Mouse (Mus musculus) bone marrow, adult 2 months (tissue): ENCODE data around the gene Rabl2. TPM values are rescaled to one million over a fixed set of nuclear protein-coding genes. Genes with fewer than 3 reads are reported as not detected.

Experiments
- H3K27ac ChIP-seq: fragments of 200-500 bp; 2 replicates; pipeline ENCODE4 v1.5.1; 2012; ENCODE audit warnings: low read depth, mild to moderate bottlenecking, control low read depth, inconsistent platforms, low read length; ENCODE audit not compliant: control insufficient read depth, poor library complexity, insufficient read depth
- H3K4me1 ChIP-seq: fragments of 200-500 bp; 2 replicates; pipeline ENCODE4 v1.6.1; 2011; ENCODE audit warnings: low read length; ENCODE audit not compliant: control insufficient read depth, insufficient read depth
- H3K4me3 ChIP-seq: fragments of 200-500 bp; replicated peaks from 2 replicates; pipeline ENCODE3; 2011; ENCODE audit warnings: mild to moderate bottlenecking, low read depth, low read length, control low read depth; ENCODE audit not compliant: control insufficient read depth
- CTCF ChIP-seq: fragments of 200-500 bp; IDR thresholded peaks from 2 replicates; pipeline ENCODE4 v1.5.1; 2011; ENCODE audit warnings: low read length, control low read depth; ENCODE audit not compliant: control insufficient read depth, insufficient read depth
- POLR2A ChIP-seq: fragments of 200-500 bp; IDR thresholded peaks from 2 replicates; pipeline ENCODE4 v1.6.1; 2011; ENCODE audit warnings: low read depth, mild to moderate bottlenecking, control low read depth, low read length, borderline replicate concordance; ENCODE audit not compliant: control insufficient read depth
- WGBS: fragments of 180-500 bp; shearing (Covaris S2); methylation state at CpG from one replicate; pipeline ENCODE4 v1.1.7; 2018; 5-methylcytosine and 5-hydroxymethylcytosine counted together
- polyA plus RNA-seq: library from polyadenylated mRNA; stranded (reverse); fragments of >200 nt; gene quantifications from 2 replicates; pipeline ENCODE4 v1.2.4, GENCODE M21; 2011; ENCODE audit warnings: low replicate concordance; ENCODE audit not compliant: missing spikeins, insufficient read depth, insufficient read length

Gene Rabl2
- polyA plus RNA-seq, 1 experiment, result 2.3 TPM

DNA sequence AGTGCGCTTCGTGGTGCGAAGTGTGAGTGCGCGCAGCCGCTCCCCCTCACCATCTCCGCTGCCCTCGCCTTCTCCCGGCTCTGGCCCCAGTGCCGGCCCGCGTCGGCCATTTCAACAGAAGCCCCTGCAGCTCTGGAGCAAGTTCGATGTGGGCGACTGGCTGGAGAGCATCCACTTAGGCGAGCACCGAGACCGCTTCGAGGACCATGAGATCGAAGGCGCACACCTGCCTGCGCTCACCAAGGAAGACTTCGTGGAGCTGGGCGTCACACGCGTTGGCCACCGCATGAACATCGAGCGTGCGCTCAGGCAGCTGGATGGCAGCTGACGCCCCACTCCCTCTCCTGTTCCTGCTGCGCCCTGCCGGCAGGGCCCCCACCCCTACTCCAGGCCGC, 33.7 kb downstream of the Rabl2 start:
- Histone ChIP-seq H3K4me1 (no peaks in the 10 kb centered on the region), H3K27ac (no peak overlapping the region), H3K4me3 (no peak overlapping the region)
- TF ChIP-seq POLR2A (no peak), CTCF (no peak)
- WGBS, result 95% methylated on average over 34 of the region's 34 CpGs

- TF ChIP-seq POLR2A, result no peak
- TF ChIP-seq CTCF, result no peak
- no peak overlapping the region for H3K4me3 ChIP-seq
- H3K27ac ChIP-seq, result no peak overlapping the region
- WGBS, result 89% methylated on average over 40 of the region's 40 CpGs
- no peaks in the 10 kb centered on the region for H3K4me1 ChIP-seq
Measured at GRCm38 (mm10) chr15:89557179-89557995, 34.3 kb downstream of the Rabl2 start.

GRCm38 (mm10) chr15:89556401-89557178, 35.1 kb downstream of the Rabl2 start:
- Histone ChIP-seq H3K4me3 (no peak overlapping the region), H3K27ac (no peak overlapping the region), H3K4me1 (no peaks in the 10 kb centered on the region)
- TF ChIP-seq POLR2A, result no peak
- TF ChIP-seq CTCF, result no peak
- WGBS, result 88% methylated on average over 23 of the region's 23 CpGs

GRCm38 (mm10) chr15:89555591-89555990, 36.1 kb downstream of the Rabl2 start:
- Histone ChIP-seq H3K27ac (no peak overlapping the region), H3K4me3 (no peak overlapping the region), H3K4me1 (no peaks in the 10 kb centered on the region)
- WGBS, result 62% methylated on average over 6 of the region's 6 CpGs
- TF ChIP-seq CTCF (no peak), POLR2A (no peak)

GRCm38 (mm10) chr15:89551733-89552132, 40.0 kb downstream of the Rabl2 start:
- no peaks in the 10 kb centered on the region for H3K4me1 ChIP-seq
- TF ChIP-seq CTCF, result no peak
- WGBS, result 84% methylated on average over 1 of the region's 1 CpGs
- H3K27ac ChIP-seq, result no peak overlapping the region
- no peak overlapping the region for H3K4me3 ChIP-seq

DNA sequence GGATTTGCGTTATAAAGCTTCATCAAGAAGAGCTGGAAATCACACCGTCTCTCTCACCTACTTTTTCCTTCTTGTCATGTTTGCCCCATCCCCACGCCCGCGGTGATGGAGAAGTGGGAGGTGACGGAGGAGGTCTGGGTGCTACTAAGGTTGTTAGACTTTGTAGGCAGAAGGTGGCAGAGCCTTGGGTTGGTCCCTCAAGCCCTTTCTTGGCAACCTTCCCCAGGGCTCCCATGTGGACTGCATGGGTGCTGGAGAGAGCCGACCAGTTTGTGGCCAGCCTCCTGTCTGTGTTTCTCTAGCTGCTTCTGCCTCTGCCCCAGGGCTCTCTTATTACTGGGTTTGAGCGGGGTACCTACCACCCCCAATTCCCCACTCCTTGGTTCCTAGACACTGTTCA, 41.2 kb downstream of the Rabl2 start:
- H3K4me1 ChIP-seq, result no peaks in the 10 kb centered on the region
- H3K4me3 ChIP-seq, result no peak overlapping the region
- no peak for TF ChIP-seq CTCF
- no peak for TF ChIP-seq POLR2A
- no peak overlapping the region for H3K27ac ChIP-seq
- WGBS, result 82% methylated on average over 8 of the region's 8 CpGs

GRCm38 (mm10) chr15:89548837-89549236, 42.9 kb downstream of the Rabl2 start:
- no peak overlapping the region for H3K4me3 ChIP-seq
- H3K4me1 ChIP-seq, result no peaks in the 10 kb centered on the region
- no peak for TF ChIP-seq CTCF
- TF ChIP-seq POLR2A, result no peak
- 86% methylated on average over 11 of the region's 11 CpGs for WGBS
- H3K27ac ChIP-seq, result no peak overlapping the region

GRCm38 (mm10) chr15:89547824-89548601, 43.7 kb downstream of the Rabl2 start:
- Histone ChIP-seq H3K27ac (no peak overlapping the region), H3K4me1 (no peaks in the 10 kb centered on the region), H3K4me3 (no peak overlapping the region)
- TF ChIP-seq POLR2A, result no peak
- TF ChIP-seq CTCF, result no peak
- 93% methylated on average over 58 of the region's 58 CpGs for WGBS
